Mouse (Mus musculus) brain, adult 2 months (tissue): ENCODE data around the gene Evpl.

Experiments used
- DNase-seq: peaks from one replicate; pipeline ENCODE4 v3.0.0; 2011; ENCODE audit warnings: low read depth, low spot score

The Evpl gene

GRCm38 (mm10) chr11:116255090-116255981, 17.5 kb upstream of the Evpl start:
- DNase-seq: no peak

DNA sequence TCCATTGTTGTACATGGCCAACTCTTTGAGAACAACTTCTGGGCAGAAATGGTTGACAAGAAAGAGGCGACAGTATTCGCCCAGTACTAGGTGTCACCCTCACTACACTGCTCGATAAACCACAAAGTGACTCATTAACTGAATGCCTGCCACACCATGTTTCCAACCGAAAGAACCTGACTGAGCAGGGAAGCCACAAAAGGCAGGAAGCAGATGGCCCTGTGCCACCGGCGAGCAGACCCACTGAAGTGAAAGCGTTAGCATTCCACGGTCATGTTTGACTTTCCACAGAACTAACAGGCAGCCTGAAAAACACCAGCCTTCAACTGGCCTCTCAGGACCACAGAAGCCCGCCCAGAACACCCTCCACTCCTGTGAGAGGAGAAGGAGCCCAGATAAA, 16.8 kb upstream of the Evpl start:
- DNase-seq: peak; percentile 45

DNA sequence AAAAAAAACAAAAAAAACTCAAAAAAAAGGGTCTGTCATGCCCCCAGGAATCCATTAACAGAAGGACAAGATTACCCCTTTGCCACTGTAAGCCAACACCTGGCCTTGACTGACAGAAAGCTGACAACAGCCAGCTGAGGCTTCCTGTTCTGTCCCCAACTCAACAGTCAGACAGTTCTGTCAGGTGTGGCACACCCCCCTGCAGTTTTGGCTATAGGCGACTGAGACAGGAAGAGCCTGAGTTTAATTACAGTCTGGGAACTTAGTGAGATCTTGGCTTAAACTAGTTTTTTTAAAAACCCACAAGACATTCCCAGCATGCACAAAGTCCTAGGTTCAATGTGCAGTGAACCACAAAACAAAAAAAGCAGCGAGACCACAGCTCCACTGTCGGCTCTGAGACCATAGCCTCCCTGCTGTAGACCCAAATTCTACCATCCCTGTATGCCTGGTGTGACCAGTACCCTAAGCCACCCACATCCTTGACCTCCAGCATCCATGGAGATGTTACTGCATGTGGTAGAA, 15.3 kb upstream of the Evpl start:
- DNase-seq: no peak

DNA sequence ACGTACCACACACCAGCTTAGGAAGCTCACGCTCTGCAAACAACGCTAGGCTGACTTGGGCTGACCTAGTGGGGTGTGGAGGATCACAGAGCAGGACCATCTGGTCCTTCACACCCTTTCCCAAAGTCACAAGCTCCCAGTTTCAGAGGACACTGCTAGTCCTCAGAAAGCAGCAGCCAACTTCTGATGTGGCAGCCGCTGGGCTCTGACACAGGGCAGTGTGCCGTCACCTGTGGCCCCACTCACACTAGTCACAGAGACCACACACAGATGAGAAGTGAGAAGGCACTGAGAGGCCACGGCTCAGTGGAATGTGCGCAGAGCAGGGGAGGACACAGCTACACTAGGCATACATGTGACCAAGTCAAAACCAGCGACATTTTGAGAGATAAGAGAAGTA, 13.0 kb upstream of the Evpl start:
- DNase-seq: no peak

GRCm38 (mm10) chr11:116247502-116248222, 9.8 kb upstream of the Evpl start:
- DNase-seq: no peak

- DNase-seq: no peak
Observed at GRCm38 (mm10) chr11:116245616-116246015, 7.7 kb upstream of the Evpl start.

GRCm38 (mm10) chr11:116244580-116244979, 6.7 kb upstream of the Evpl start:
- DNase-seq: no peak

- no peak for DNase-seq
Observed at GRCm38 (mm10) chr11:116241744-116242235, 3.9 kb upstream of the Evpl start.

GRCm38 (mm10) chr11:116239797-116240196, 1.9 kb upstream of the Evpl start:
- no peak for DNase-seq

- DNase-seq: no peak
Observed at GRCm38 (mm10) chr11:116234901-116235300, 3.0 kb downstream of the Evpl start.

DNA sequence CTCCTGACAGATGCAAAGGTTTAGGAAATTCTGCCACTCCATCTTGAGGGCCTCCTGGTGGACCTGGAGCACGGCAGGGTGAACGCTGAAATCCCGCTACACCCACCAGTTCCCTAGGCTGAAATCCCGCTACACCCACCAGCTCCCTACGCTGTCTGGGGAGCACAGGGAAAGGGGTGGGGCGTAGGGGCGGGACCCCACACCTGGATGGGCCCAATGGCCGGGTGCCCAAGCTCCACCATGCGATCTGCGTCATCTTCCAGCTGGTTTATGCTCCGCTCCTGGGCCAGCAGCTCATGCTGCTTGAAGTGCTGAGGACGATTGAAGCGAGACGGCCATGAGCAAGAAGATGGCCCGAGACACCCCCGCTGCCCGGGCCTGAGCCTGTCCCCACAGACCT, 5.5 kb downstream of the Evpl start:
- DNase-seq: peak; percentile 65

GRCm38 (mm10) chr11:116228699-116229098, 9.2 kb downstream of the Evpl start:
- DNase-seq: no peak

DNA sequence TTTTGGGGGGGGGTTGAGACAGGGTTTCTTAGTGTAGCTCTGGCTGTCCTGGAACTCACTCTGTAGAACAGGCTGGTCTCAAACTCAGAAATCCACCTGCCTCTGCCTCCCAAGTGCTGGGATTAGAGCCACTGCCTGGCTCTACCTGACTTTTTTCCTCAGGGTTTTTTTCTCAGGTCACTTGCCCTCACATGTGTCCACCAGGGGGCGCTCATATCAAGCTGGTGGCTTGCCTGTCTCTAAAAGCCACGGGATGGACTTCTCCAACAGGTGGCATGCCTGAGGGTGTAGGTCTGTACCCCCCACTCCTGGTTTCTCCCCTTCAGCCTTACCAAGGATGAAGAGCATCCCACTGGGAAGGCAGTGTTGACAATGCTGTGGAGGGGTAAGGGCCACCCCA, 11.5 kb downstream of the Evpl start:
- peak; percentile 83 for DNase-seq

GRCm38 (mm10) chr11:116222740-116223059, 15.2 kb downstream of the Evpl start:
- DNase-seq: no peak

GRCm38 (mm10) chr11:116221931-116222739, 15.7 kb downstream of the Evpl start:
- DNase-seq: peak; percentile 43

GRCm38 (mm10) chr11:116219885-116220284, 18.0 kb downstream of the Evpl start:
- DNase-seq: peak; percentile 57

GRCm38 (mm10) chr11:116218737-116219400, 19.0 kb downstream of the Evpl start:
- peak; percentile 93 for DNase-seq

DNA sequence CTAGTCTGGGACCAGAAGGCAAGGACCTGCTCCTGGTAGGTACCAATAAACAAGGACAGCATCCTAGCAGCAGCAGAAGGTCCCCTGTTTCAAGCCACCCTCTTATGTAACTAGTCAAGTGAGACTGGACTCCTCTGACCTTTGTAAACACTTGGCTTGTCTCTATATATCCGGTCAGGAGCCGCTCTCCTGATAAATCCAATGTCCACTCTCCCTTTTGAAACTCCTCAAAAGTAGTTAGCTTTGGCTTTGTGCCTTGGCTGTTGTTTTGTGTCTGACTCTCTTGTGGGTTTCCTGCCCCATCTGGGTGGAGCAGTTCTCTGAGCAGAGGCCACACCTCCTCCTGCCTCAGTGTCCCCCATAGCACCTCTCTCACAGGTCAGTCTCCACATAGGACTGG, 19.6 kb downstream of the Evpl start:
- DNase-seq: no peak

DNA sequence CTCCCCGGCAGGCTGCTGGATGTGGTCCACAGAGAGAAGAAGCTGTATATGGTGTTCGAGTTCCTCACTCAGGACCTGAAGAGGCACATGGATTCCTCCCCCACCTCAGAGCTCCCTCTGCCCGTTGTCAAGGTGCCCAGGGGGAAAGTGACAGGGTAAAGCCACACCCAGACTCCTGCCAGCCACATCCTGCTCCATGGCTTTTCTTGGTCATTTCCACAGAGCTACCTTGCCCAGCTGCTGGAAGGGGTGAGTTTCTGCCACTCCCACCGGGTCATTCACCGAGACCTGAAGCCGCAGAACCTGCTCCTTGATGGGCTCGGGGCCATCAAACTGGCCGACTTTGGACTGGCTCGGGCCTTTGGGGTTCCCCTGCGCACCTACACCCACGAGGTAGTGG, 21.3 kb downstream of the Evpl start:
- DNase-seq: no peak

DNA sequence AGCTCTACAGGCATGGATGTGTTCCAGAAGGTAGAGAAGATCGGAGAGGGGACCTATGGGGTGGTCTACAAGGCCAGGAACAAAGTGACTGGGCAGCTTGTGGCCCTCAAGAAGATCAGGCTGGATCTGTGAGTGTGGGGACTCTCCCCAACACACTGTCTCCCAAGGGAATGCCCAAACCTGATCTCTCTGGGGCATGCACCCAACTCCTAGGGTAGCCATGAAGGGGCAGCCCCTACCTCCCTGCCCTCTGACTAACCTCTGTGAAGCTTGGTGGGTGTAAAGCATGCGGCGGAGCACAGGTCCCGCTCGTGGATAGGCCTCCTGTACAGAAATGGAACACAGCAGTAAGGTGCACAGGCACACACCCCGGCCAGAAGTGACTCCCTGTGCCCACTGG, 21.9 kb downstream of the Evpl start:
- DNase-seq: no peak

GRCm38 (mm10) chr11:116215181-116215580, 22.7 kb downstream of the Evpl start:
- DNase-seq: no peak
